Mouse (Mus musculus) intestine, embryonic 16.5 days (tissue): ENCODE measurements around the gene Pik3r2. TPM values are rescaled to one million over a fixed set of nuclear protein-coding genes. Genes with fewer than 3 reads are reported as not detected.
"Not testable (repeated sequence)": the region's sequence is repeated elsewhere in the genome, so short reads cannot be mapped to it uniquely, and the experiment has no call there.

Experiments
- ATAC-seq: fragments of 200-750 bp; cut with Nextera tagmentation; 2 replicates; pipeline ENCODE4 v1.8.0; 2017; ENCODE audit warnings: moderate TSS enrichment, moderate library complexity
- H3K27ac ChIP-seq: fragments of 300-500 bp; sonication (generic); 2 replicates; pipeline ENCODE4 v1.5.1; 2014; ENCODE audit warnings: mild to moderate bottlenecking, low read length
- H3K27me3 ChIP-seq: fragments of 300-500 bp; sonication (generic); replicated peaks from 2 replicates; pipeline ENCODE4 v1.6.1; 2014; ENCODE audit warnings: low read length, control low read depth, mixed read lengths; ENCODE audit not compliant: control insufficient read depth, insufficient read depth
- H3K36me3 ChIP-seq: fragments of 300-500 bp; sonication (generic); 2 replicates; pipeline ENCODE4 v1.6.1; 2014; ENCODE audit warnings: low read length, control low read depth; ENCODE audit not compliant: control insufficient read depth, insufficient read depth
- H3K4me1 ChIP-seq: fragments of 300-500 bp; sonication (generic); 2 replicates; pipeline ENCODE4 v1.6.1; 2014; ENCODE audit warnings: low read length, control low read depth, mixed read lengths; ENCODE audit not compliant: control insufficient read depth, insufficient read depth
- H3K4me2 ChIP-seq: fragments of 300-500 bp; sonication (generic); 2 replicates; pipeline ENCODE4 v1.6.1; 2014; ENCODE audit warnings: low read depth, low read length, control low read depth
- H3K4me3 ChIP-seq: fragments of 300-500 bp; sonication (generic); 2 replicates; pipeline ENCODE4 v1.5.1; 2014; ENCODE audit warnings: mild to moderate bottlenecking, low read length
- H3K9ac ChIP-seq: fragments of 300-500 bp; sonication (generic); 2 replicates; pipeline ENCODE4 v1.6.1; 2014; ENCODE audit warnings: low read depth, low read length
- H3K9me3 ChIP-seq: fragments of 300-500 bp; sonication (generic); 2 replicates; pipeline ENCODE4 v1.6.1; 2016; ENCODE audit warnings: low read length, control low read depth; ENCODE audit not compliant: control insufficient read depth
- WGBS: fragments of 180-500 bp; shearing (Covaris S2); extraction: QIAGEN DNeasy Blood & Tissue Kit; methylation state at CpG from one replicate; pipeline ENCODE4 v1.1.7; 2014; 5-methylcytosine and 5-hydroxymethylcytosine counted together
- polyA plus RNA-seq: library from polyadenylated mRNA; unstranded; fragments of >200 nt; fragmentation: Nextera tagmentation; extraction: Ambion mirVana; gene quantifications from 2 replicates; pipeline ENCODE4 v1.2.1, GENCODE M21; 2015

The Pik3r2 gene
- 63.7 and 65.3 TPM in 2 replicates for polyA plus RNA-seq

GRCm38 (mm10) chr8:70776496-70777444 lies at the start of gene Pik3r2:
Pik3r2 (minus strand) TSS chr8:70776713.
- Histone ChIP-seq H3K4me1 (peaks cover 48% of the 10 kb centered on the region), H3K4me3 (peak within 1 kb of the TSS; percentile 76), H3K9ac (peak within 1 kb of the TSS; percentile 99), H3K36me3 (peaks cover 21% of the 10 kb centered on the region), H3K4me2 (peak within 1 kb of the TSS; percentile 95), H3K27me3 (no peaks in the 10 kb centered on the region), H3K9me3 (no peaks in the 10 kb centered on the region), H3K27ac (peak within 1 kb of the TSS; percentile 100)
- peak; percentile 92 for ATAC-seq
- WGBS = under 1% methylated on average over 94 of the region's 94 CpGs

- H3K4me1 ChIP-seq = peaks cover under 1% of the 10 kb centered on the region; the same call in 1 of the 2 replicates
- H3K27ac ChIP-seq = no peak overlapping the region
- ATAC-seq = no peak
- H3K9me3 ChIP-seq = no peaks in the 10 kb centered on the region
- WGBS = 83% methylated on average over 8 of the region's 8 CpGs
- H3K9ac ChIP-seq = no peak overlapping the region
- no peak overlapping the region for H3K4me3 ChIP-seq
- H3K4me2 ChIP-seq = no peak overlapping the region
- H3K27me3 ChIP-seq = no peaks in the 10 kb centered on the region
- H3K36me3 ChIP-seq = no peaks in the 10 kb centered on the region
Observed at GRCm38 (mm10) chr8:70825816-70826215, 49.3 kb upstream of the Pik3r2 start.

GRCm38 (mm10) chr8:70823802-70824201 lies 47.3 kb upstream of the Pik3r2 start:
- Histone ChIP-seq H3K36me3 (no peaks in the 10 kb centered on the region), H3K4me3 (no peak overlapping the region), H3K27ac (no peak overlapping the region), H3K9me3 (no peaks in the 10 kb centered on the region), H3K9ac (no peak overlapping the region), H3K27me3 (no peaks in the 10 kb centered on the region), H3K4me2 (no peak overlapping the region), H3K4me1 (peaks cover 7% of the 10 kb centered on the region)
- WGBS = 87% methylated on average over 7 of the region's 7 CpGs
- ATAC-seq = no peak

GRCm38 (mm10) chr8:70822594-70822993 lies 46.1 kb upstream of the Pik3r2 start:
- not testable (repeated sequence) for ATAC-seq, H3K9ac ChIP-seq, H3K36me3 ChIP-seq, H3K27ac ChIP-seq, H3K4me3 ChIP-seq, H3K4me1 ChIP-seq, H3K9me3 ChIP-seq, H3K27me3 ChIP-seq, H3K4me2 ChIP-seq
- 77% methylated on average over 3 of the region's 3 CpGs for WGBS

- 45% methylated on average over 11 of the region's 11 CpGs for WGBS
- ATAC-seq = no peak
Observed at GRCm38 (mm10) chr8:70821992-70822391, 45.5 kb upstream of the Pik3r2 start.

GRCm38 (mm10) chr8:70821399-70821962 lies 45.0 kb upstream of the Pik3r2 start:
- 16% methylated on average over 30 of the region's 30 CpGs for WGBS
- H3K4me3 ChIP-seq = no peak overlapping the region
- H3K27me3 ChIP-seq = peaks cover 8% of the 10 kb centered on the region
- H3K9ac ChIP-seq = 0 out of 2 replicates have a peak overlapping the region, but pooled peaks have one; percentile 17
- no peak overlapping the region for H3K4me2 ChIP-seq
- H3K4me1 ChIP-seq = peaks cover 11% of the 10 kb centered on the region
- peak; percentile 14; the same call in 1 of the 2 replicates for ATAC-seq
- H3K36me3 ChIP-seq = no peaks in the 10 kb centered on the region
- no peaks in the 10 kb centered on the region for H3K9me3 ChIP-seq
- H3K27ac ChIP-seq = no peak overlapping the region

More at GRCm38 (mm10) chr8:70821992-70822391, 45.5 kb upstream of the Pik3r2 start:
- Histone ChIP-seq H3K4me2 (no peak overlapping the region), H3K9me3 (no peaks in the 10 kb centered on the region), H3K27me3 (peaks cover 3% of the 10 kb centered on the region), H3K9ac (0 out of 2 replicates have a peak overlapping the region, but pooled peaks have one; percentile 17), H3K4me3 (no peak overlapping the region), H3K4me1 (peaks cover 11% of the 10 kb centered on the region), H3K36me3 (no peaks in the 10 kb centered on the region), H3K27ac (no peak overlapping the region)

GRCm38 (mm10) chr8:70820101-70820935 lies 43.8 kb upstream of the Pik3r2 start:
- 7% methylated on average over 31 of the region's 31 CpGs for WGBS
- Histone ChIP-seq H3K27ac (peak overlapping the region; percentile 23; the same call in 1 of the 2 replicates), H3K4me1 (peaks cover 11% of the 10 kb centered on the region), H3K4me3 (peak overlapping the region; percentile 14), H3K9me3 (no peaks in the 10 kb centered on the region), H3K9ac (0 out of 2 replicates have a peak overlapping the region, but pooled peaks have one; percentile 29), H3K27me3 (peaks cover 14% of the 10 kb centered on the region), H3K4me2 (peak overlapping the region; percentile 44), H3K36me3 (no peaks in the 10 kb centered on the region)
- ATAC-seq = peak; percentile 78

GRCm38 (mm10) chr8:70816679-70817078 lies 40.2 kb upstream of the Pik3r2 start:
- Histone ChIP-seq H3K27ac (no peak overlapping the region), H3K27me3 (peaks cover 14% of the 10 kb centered on the region), H3K36me3 (no peaks in the 10 kb centered on the region), H3K4me3 (peak overlapping the region; percentile 19), H3K9me3 (no peaks in the 10 kb centered on the region), H3K9ac (no peak overlapping the region), H3K4me2 (peak overlapping the region; percentile 57), H3K4me1 (peaks cover 11% of the 10 kb centered on the region)
- WGBS = 8% methylated on average over 30 of the region's 30 CpGs
- ATAC-seq = peak; percentile 62
